Mouse (Mus musculus) forebrain, embryonic 10.5 days (tissue): ENCODE measurements around the gene Samd4b. TPM values are rescaled to one million over a fixed set of nuclear protein-coding genes. Genes with fewer than 3 reads are reported as not detected.

Experiments used
- DNase-seq: peaks from one replicate; pipeline ENCODE4 v3.0.0-alpha.2; 2017; ENCODE audit warnings: low spot score; ENCODE audit errors: extremely low spot score
- H3K27ac ChIP-seq: fragments of 300-500 bp; sonication (generic); 2 replicates; pipeline ENCODE4 v1.5.1; 2016; ENCODE audit warnings: mild to moderate bottlenecking
- H3K27me3 ChIP-seq: fragments of 300-500 bp; sonication (generic); 2 replicates; pipeline ENCODE4 v1.6.1; 2016; ENCODE audit warnings: mild to moderate bottlenecking; ENCODE audit not compliant: poor library complexity, severe bottlenecking
- H3K36me3 ChIP-seq: fragments of 300-500 bp; sonication (generic); replicated peaks from 2 replicates; pipeline ENCODE4 v1.6.1; 2016; ENCODE audit warnings: mild to moderate bottlenecking, moderate library complexity
- H3K4me1 ChIP-seq: fragments of 300-500 bp; sonication (generic); 2 replicates; pipeline ENCODE4 v1.6.1; 2016
- H3K4me3 ChIP-seq: fragments of 300-500 bp; sonication (generic); 2 replicates; pipeline ENCODE4 v1.5.1; 2016; ENCODE audit warnings: mild to moderate bottlenecking, moderate library complexity
- H3K9me3 ChIP-seq: fragments of 300-500 bp; sonication (generic); 2 replicates; pipeline ENCODE4 v1.6.1; 2016; ENCODE audit warnings: mild to moderate bottlenecking, moderate library complexity
- WGBS: fragments of 180-500 bp; shearing (Covaris S2); methylation state at CpG from one replicate; pipeline ENCODE4 v1.1.7; 2016; 5-methylcytosine and 5-hydroxymethylcytosine counted together
- microRNA-seq: library from miRNA; unstranded; fragments of <30 nt; microRNA quantifications from one replicate; pipeline ENCODE4, GENCODE M21; 2017
- polyA plus RNA-seq: library from polyadenylated mRNA; unstranded; fragments of >200 nt; fragmentation: Nextera tagmentation; extraction: Ambion mirVana; gene quantifications from 2 replicates; pipeline ENCODE4 v1.2.1, GENCODE M21; 2016

Samd4b gene
- polyA plus RNA-seq, 1 experiment from 2014 or later: 29.9 TPM

DNA sequence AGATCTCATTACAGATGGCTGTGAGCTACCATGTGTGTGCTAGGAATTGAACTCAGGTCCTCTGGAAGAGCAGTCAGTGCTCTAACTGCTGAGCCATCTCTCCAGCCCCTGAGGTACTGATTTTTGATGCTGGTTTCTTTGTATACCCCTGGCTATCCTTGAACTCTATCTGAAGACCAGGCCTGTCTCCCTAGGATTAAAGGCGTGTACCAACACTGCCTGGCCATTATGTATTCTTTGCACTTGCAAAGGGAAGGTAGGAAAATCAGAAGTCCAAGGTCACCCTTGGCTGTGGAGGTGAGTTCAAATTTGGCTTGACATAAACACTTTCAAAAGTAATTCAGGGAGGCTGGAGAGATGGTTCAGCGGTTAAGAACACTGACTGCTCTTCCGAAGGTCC lies 243.3 kb downstream of the Samd4b start:
- no peak overlapping the region for H3K27ac ChIP-seq
- 92% methylated on average over 3 of the region's 3 CpGs for WGBS
- H3K4me1 ChIP-seq: peaks cover 49% of the 10 kb centered on the region
- H3K36me3 ChIP-seq: peaks cover 58% of the 10 kb centered on the region
- H3K9me3 ChIP-seq: no peaks in the 10 kb centered on the region
- DNase-seq: no peak
- H3K27me3 ChIP-seq: no peaks in the 10 kb centered on the region
- H3K4me3 ChIP-seq: no peak overlapping the region

DNA sequence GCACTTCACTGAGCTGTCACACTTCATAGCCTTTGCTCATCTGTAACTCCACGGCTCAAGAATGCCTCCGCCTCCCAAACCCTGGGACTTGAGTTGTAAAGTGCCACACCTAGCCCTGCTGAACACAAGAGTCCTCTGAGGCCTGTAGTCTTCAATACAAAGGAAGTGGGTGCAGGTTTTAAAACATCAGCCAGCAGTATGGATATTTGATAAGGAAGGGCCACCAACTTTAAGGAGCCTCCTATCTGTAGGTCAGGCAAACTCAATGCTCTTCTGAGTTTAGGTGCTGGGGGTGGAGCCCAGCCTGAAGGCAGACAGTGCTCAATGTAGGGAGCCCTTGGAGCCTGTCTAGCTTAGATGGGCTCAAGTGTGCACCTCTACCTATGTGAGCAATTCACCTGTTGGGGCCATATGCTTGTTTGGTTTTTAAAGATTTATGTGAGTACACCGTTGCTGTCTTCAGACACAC lies 243.8 kb downstream of the Samd4b start:
- Histone ChIP-seq H3K4me3 (no peak overlapping the region), H3K27ac (no peak overlapping the region), H3K27me3 (no peaks in the 10 kb centered on the region), H3K36me3 (peaks cover 53% of the 10 kb centered on the region), H3K9me3 (no peaks in the 10 kb centered on the region), H3K4me1 (peaks cover 50% of the 10 kb centered on the region)
- DNase-seq: no peak
- 95% methylated on average over 3 of the region's 3 CpGs for WGBS

DNA sequence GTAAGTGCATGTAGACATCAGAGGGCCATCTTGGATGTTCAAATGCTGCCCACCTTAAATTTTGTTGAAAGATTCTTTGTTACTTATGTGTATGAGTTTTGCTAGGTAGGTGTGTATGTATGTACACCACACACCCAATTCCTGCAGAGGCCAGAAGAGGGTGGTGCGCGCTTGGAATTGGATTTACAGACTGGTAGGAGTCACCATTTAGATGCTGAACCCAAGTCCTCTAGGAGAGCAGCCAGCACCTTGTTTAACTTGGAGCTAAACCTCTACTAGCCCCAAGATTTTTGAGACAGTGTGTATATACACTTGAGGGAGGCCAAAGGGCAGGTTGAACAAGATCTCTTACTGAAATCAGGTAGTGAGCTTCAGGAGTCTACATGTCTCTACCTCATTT lies 244.7 kb downstream of the Samd4b start:
- no peak overlapping the region for H3K27ac ChIP-seq
- H3K4me1 ChIP-seq: peaks cover 41% of the 10 kb centered on the region
- H3K27me3 ChIP-seq: no peaks in the 10 kb centered on the region
- no peaks in the 10 kb centered on the region for H3K9me3 ChIP-seq
- 96% methylated on average over 2 of the region's 2 CpGs for WGBS
- H3K4me3 ChIP-seq: no peak overlapping the region
- no peak for DNase-seq
- H3K36me3 ChIP-seq: peaks cover 45% of the 10 kb centered on the region

DNA sequence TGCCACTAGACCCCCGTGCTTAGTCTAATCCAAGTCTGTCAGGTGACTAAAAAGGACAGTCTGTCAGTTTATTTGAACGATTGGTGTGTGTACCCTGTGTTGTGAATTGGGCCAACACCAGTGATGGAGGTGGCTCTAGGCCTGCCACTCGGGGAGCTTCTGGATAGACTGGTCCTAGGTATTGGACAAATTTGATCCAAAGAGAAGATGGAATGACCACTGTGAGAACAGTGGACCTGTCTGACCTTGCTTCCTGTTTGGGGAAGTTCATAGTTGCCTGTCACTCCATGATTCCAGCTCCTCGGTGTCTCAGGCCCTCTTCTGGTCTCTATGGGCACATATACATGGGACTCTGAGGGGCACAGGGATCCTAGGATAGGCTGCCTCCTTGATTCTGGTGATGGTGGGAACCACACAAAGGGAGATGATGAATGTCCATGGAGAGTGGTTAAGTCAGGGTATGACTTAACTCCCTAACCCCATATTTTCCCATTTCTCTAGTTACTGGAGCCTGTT lies 246.2 kb downstream of the Samd4b start:
- no peaks in the 10 kb centered on the region for H3K9me3 ChIP-seq
- H3K27ac ChIP-seq: peak overlapping the region; percentile 97
- peaks cover 26% of the 10 kb centered on the region for H3K4me1 ChIP-seq
- DNase-seq: no peak
- peak overlapping the region; percentile 82 for H3K4me3 ChIP-seq
- H3K36me3 ChIP-seq: peaks cover 42% of the 10 kb centered on the region
- no peaks in the 10 kb centered on the region for H3K27me3 ChIP-seq
- 48% methylated on average over 4 of the region's 4 CpGs for WGBS

DNA sequence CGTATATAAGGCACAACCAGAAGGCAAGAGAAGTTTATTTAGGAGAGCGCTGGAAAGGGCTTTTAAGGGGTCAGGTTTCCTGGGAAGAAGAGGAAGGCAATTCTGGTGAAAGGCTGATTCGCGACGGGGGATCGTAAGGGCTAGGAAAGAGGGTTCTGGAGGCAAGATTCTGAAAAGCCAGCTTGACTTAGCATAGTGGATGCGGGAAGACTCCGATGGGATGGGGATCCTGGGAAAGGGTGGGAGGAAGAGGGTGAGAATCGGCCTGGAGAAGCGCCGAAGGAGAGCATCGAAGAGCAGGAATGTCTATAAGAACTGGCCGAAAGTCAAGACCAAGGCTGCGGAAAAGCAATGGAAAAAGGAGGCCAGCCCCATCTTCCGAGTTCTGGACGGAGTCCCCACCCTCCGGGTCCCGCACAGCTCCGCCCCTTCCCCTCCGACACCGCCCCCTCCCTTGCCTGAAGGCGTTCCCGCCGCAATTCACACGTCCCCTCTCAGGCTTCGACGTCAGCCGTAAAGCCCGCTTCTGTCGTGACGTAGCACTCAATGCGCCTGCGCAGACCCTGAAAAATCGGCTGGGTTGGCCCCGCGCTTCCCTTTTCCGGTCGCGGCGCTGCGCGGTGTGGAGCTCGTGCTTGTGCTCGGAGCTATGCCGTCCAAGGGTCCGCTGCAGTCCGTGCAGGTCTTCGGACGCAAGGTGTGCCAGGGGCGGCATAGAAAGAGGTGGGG lies 247.6 kb downstream of the Samd4b start, which contains the start of gene Rps16:
Rps16 (plus strand) TSS at position 498 of the 729 bp plus-strand sequence.
- peak within 1 kb of the TSS; percentile 82 for H3K4me3 ChIP-seq

More for the DNA sequence above, 247.6 kb downstream of the Samd4b start, which contains the start of gene Rps16:
- under 1% methylated on average over 50 of the region's 50 CpGs for WGBS
- peaks cover 21% of the 10 kb centered on the region for H3K4me1 ChIP-seq
- H3K27me3 ChIP-seq: no peaks in the 10 kb centered on the region
- peak within 1 kb of the TSS; percentile 97 for H3K27ac ChIP-seq
- no peaks in the 10 kb centered on the region for H3K9me3 ChIP-seq
- DNase-seq: peak; percentile 98
- peaks cover 40% of the 10 kb centered on the region for H3K36me3 ChIP-seq

Small RNA genes lying within 50 kb of the gene (microRNA-seq; reads per million reads assigned to microRNA genes)
- 1.8 reads per million for gene Mir7049

Other genes starting within 250 kb of the Samd4b start
- gene Rps16, start 247.5 kb downstream of the Samd4b start, polyA plus RNA-seq: 939 and 976 TPM in 2 replicates
- 75.5 and 84.4 TPM in 2 replicates for gene Plekhg2, start 225.5 kb downstream of the Samd4b start, polyA plus RNA-seq
- gene Zfp36, start 217.9 kb downstream of the Samd4b start, polyA plus RNA-seq: 4.5 TPM in 2 replicates
- 60.3 and 60.6 TPM in 2 replicates for gene Med29, start 205.4 kb downstream of the Samd4b start, polyA plus RNA-seq
- 82.3 and 95.9 TPM in 2 replicates for gene Paf1, start 205.2 kb downstream of the Samd4b start, polyA plus RNA-seq
- 8.0 and 8.3 TPM in 2 replicates for gene Gmfg, start 160.7 kb downstream of the Samd4b start, polyA plus RNA-seq
- 3.0 and 3.4 TPM in 2 replicates for gene Lrfn1, start 146.2 kb downstream of the Samd4b start, polyA plus RNA-seq
- not detected in 2 replicates for gene Ifnl2, start 87.7 kb downstream of the Samd4b start, polyA plus RNA-seq
- gene Ifnl3, start 75.3 kb downstream of the Samd4b start, polyA plus RNA-seq: not detected in 2 replicates
- not detected in 2 replicates for gene Sycn, start 57.3 kb downstream of the Samd4b start, polyA plus RNA-seq
- gene Nccrp1, start 50.9 kb downstream of the Samd4b start, polyA plus RNA-seq: not detected in 2 replicates
- 66.0 and 69.9 TPM in 2 replicates for gene Pak4, start within 50 bp of the Samd4b start, polyA plus RNA-seq
- gene Acp7, start 33.2 kb upstream of the Samd4b start, polyA plus RNA-seq: not detected in 2 replicates
- gene Fbxo27, start 94.7 kb upstream of the Samd4b start, polyA plus RNA-seq: 6.2 and 6.4 TPM in 2 replicates
- gene Fbxo17, start 118.7 kb upstream of the Samd4b start, polyA plus RNA-seq: 10.7 and 13.9 TPM in 2 replicates
- gene Mrps12, start 143.7 kb upstream of the Samd4b start, polyA plus RNA-seq: 156 and 161 TPM in 2 replicates
- gene Sars2, start 143.8 kb upstream of the Samd4b start, polyA plus RNA-seq: 40.7 and 43.4 TPM in 2 replicates
- not detected in 2 replicates for gene Ccer2, start 158.0 kb upstream of the Samd4b start, polyA plus RNA-seq
- 60.8 and 63.5 TPM in 2 replicates for gene Sirt2, start 168.6 kb upstream of the Samd4b start, polyA plus RNA-seq
- gene Nfkbib, start 169.4 kb upstream of the Samd4b start, polyA plus RNA-seq: 56.6 and 57.6 TPM in 2 replicates
- gene Rinl, start 190.8 kb upstream of the Samd4b start, polyA plus RNA-seq: 3.4 and 3.8 TPM in 2 replicates
- gene Hnrnpl, start 210.4 kb upstream of the Samd4b start, polyA plus RNA-seq: 325 and 336 TPM in 2 replicates
- 68.5 and 72.0 TPM in 2 replicates for gene Ech1, start 227.1 kb upstream of the Samd4b start, polyA plus RNA-seq
- 2.9 and 3.1 TPM in 2 replicates for gene Lgals4, start 235.7 kb upstream of the Samd4b start, polyA plus RNA-seq